Mouse (Mus musculus): ENCODE data around the gene Celsr1. TPM values are rescaled to one million over a fixed set of nuclear protein-coding genes. Genes with fewer than 3 reads are reported as not detected.

Gene Celsr1
- polyA plus RNA-seq, 1 experiment: 0.02 TPM

DNA sequence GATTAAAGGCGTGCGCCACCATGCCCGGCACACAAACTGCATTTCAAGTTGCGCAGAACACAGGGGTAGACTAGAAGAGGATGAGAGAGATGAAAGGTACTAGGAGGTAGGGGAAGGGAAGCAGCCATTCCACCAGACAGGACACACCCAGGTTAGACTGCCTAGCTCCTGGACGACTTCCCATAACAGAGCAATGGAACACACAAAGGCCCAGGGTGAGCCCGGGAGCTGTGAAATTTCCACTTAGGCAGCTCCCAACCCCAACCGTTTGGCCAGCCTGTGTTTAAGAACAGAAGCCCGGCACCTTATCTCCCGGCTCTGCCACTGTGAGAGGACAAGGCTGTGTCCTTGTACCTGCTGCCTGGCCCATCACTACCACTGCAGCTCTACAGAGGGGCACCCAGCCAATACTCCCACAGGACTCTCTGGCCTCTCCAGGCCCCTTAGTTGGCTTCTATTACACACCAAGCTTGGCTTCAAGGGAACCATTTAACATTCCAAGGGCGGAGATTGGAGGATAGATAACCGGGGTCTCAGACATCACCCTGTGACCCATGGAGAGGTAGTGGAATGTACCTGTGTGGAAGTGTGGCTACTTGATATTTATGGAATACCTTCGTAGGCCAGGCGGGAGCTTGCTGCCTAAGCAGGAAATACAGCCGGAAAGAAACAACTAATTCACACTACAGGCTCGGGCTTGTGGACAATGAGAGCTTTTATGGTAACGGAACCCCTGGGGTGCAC is 84.0 kb downstream of the Celsr1 start:
- peaks cover 64% of the 10 kb centered on the region for H3K27me3 ChIP-seq (replicated peaks)
- no peak overlapping the region for H3K4me3 ChIP-seq (replicated peaks)
- no peaks in the 10 kb centered on the region for H3K9me3 ChIP-seq
- no peak for TF ChIP-seq GATA1 (IDR thresholded peaks at IDR 0.05; ENCODE audit: borderline replicate concordance, low read length)
- no peak for TF ChIP-seq FLI1 (IDR thresholded peaks at IDR 0.05; ENCODE audit: low read length)
- peaks cover 11% of the 10 kb centered on the region; the same call in 1 of the 2 replicates for H3K4me1 ChIP-seq
- no peaks in the 10 kb centered on the region for H3K36me3 ChIP-seq (replicated peaks; ENCODE audit: low read length)

- 0 out of 2 replicates have a peak, but pooled peaks cover 7% of the 10 kb centered on the region for H3K4me1 ChIP-seq
- H3K36me3 ChIP-seq (replicated peaks; ENCODE audit: low read length): no peaks in the 10 kb centered on the region
- H3K27me3 ChIP-seq (replicated peaks): peaks cover 58% of the 10 kb centered on the region
- no peak overlapping the region for H3K4me3 ChIP-seq (replicated peaks)
- TF ChIP-seq GATA1 (IDR thresholded peaks at IDR 0.05; ENCODE audit: borderline replicate concordance, low read length) (no peak), FLI1 (IDR thresholded peaks at IDR 0.05; ENCODE audit: low read length) (no peak)
- H3K9me3 ChIP-seq: no peaks in the 10 kb centered on the region
Observed at GRCm38 (mm10) chr15:85947967-85948366, 85.6 kb downstream of the Celsr1 start.

DNA sequence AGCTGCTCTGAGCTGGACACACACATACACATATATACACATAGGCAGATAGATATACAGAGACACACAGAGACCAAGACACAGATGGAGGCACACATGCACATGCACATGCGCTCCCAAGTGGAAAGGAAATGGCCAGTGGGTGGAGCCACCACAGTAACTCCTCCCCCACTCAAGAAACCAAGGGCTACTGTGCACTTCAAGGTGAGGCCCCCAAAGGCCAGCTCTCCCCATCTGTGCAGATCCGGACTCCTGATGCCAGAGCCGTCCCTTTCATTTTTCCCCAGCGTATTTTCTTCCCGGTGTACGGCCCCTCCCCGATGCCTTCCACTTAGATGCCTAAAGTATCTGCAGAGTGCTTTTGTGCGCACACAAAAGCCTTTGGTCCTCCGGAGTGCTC is 86.0 kb downstream of the Celsr1 start:
- Histone ChIP-seq H3K4me1 (0 out of 2 replicates have a peak, but pooled peaks cover 7% of the 10 kb centered on the region), H3K4me3 (replicated peaks) (no peak overlapping the region), H3K27me3 (replicated peaks) (peaks cover 58% of the 10 kb centered on the region), H3K9me3 (no peaks in the 10 kb centered on the region), H3K36me3 (replicated peaks; ENCODE audit: low read length) (no peaks in the 10 kb centered on the region)
- no peak for TF ChIP-seq GATA1 (IDR thresholded peaks at IDR 0.05; ENCODE audit: borderline replicate concordance, low read length)
- TF ChIP-seq FLI1 (IDR thresholded peaks at IDR 0.05; ENCODE audit: low read length): no peak

GRCm38 (mm10) chr15:85935627-85936049 is 97.9 kb downstream of the Celsr1 start:
- Histone ChIP-seq H3K4me1 (peaks cover 9% of the 10 kb centered on the region), H3K36me3 (replicated peaks; ENCODE audit: low read length) (no peaks in the 10 kb centered on the region), H3K27me3 (replicated peaks) (peaks cover 56% of the 10 kb centered on the region), H3K4me3 (replicated peaks) (no peak overlapping the region), H3K9me3 (no peaks in the 10 kb centered on the region)
- TF ChIP-seq GATA1 (IDR thresholded peaks at IDR 0.05; ENCODE audit: borderline replicate concordance, low read length) (no peak), FLI1 (IDR thresholded peaks at IDR 0.05; ENCODE audit: low read length) (no peak)

DNA sequence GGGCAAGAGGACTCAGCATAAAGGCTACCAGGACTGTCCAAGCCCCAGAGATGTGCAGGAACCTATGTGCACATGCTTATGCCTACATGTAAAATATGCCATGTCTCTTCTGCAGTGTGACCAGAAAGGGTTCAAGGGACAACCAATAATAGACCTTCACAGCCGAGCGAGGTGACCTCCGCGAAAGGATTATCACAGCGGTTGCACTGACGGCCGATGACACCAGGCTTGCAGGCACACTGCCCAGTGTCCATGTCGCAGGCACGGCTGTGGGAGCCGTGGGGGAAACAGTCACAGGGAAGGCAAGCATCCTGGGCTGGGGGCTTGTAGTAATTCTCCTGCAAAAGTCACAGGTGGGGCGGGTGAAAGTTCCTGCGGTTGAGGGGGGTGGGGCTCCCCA is 105.4 kb downstream of the Celsr1 start:
- TF ChIP-seq FLI1 (IDR thresholded peaks at IDR 0.05; ENCODE audit: low read length): no peak
- TF ChIP-seq GATA1 (IDR thresholded peaks at IDR 0.05; ENCODE audit: borderline replicate concordance, low read length): no peak
- Histone ChIP-seq H3K4me1 (no peaks in the 10 kb centered on the region), H3K27me3 (replicated peaks) (peaks cover 79% of the 10 kb centered on the region), H3K36me3 (replicated peaks; ENCODE audit: low read length) (no peaks in the 10 kb centered on the region), H3K4me3 (replicated peaks) (no peak overlapping the region), H3K9me3 (no peaks in the 10 kb centered on the region)

GRCm38 (mm10) chr15:85921855-85922254 is 111.7 kb downstream of the Celsr1 start:
- Histone ChIP-seq H3K9me3 (no peaks in the 10 kb centered on the region), H3K4me3 (replicated peaks) (no peak overlapping the region), H3K36me3 (replicated peaks; ENCODE audit: low read length) (no peaks in the 10 kb centered on the region), H3K4me1 (no peaks in the 10 kb centered on the region), H3K27me3 (replicated peaks) (peaks cover 81% of the 10 kb centered on the region)
- no peak for TF ChIP-seq FLI1 (IDR thresholded peaks at IDR 0.05; ENCODE audit: low read length)
- no peak for TF ChIP-seq GATA1 (IDR thresholded peaks at IDR 0.05; ENCODE audit: borderline replicate concordance, low read length)

- Histone ChIP-seq H3K9me3 (peaks cover 11% of the 10 kb centered on the region), H3K36me3 (replicated peaks; ENCODE audit: low read length) (no peaks in the 10 kb centered on the region), H3K4me1 (no peaks in the 10 kb centered on the region), H3K27me3 (replicated peaks) (peaks cover 79% of the 10 kb centered on the region), H3K4me3 (replicated peaks) (no peak overlapping the region)
- TF ChIP-seq GATA1 (IDR thresholded peaks at IDR 0.05; ENCODE audit: borderline replicate concordance, low read length) (no peak), FLI1 (IDR thresholded peaks at IDR 0.05; ENCODE audit: low read length) (no peak)
Observed at GRCm38 (mm10) chr15:85919892-85920248, 113.7 kb downstream of the Celsr1 start.

DNA sequence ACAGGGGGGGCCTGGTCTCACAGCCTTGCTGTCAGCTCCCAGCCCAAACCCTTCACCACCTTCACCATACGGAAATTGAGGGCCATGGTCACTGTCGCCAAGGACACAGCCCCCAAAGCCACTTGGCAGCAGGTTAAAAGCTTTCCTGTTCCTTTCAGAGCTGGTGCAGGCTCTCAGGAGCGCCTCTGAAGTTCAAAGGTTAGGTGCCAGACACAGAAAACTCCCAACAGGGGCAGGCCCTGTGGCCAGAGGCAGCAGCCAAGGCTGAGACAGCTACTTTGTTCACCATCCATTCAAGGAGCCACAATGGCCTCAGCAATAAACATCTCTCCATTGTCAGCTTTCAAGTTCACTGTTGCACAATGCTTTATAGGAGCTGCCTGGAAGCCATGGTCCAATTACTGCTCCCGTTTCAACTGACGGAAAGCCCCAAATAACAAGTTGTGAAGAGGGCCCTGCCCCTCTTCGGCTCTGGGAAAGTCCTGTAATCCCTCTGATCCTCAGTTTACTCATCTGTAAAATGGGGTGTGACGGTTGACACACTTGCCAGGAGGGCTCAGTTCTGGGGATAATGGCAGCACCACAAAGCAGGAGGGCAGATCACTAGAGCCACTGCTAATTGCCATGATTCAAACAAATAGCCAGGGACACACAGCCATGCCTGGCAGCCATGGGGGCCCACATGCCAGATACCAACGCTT is 114.2 kb downstream of the Celsr1 start:
- no peak overlapping the region for H3K4me3 ChIP-seq (replicated peaks)
- no peaks in the 10 kb centered on the region for H3K36me3 ChIP-seq (replicated peaks; ENCODE audit: low read length)
- no peak for TF ChIP-seq FLI1 (IDR thresholded peaks at IDR 0.05; ENCODE audit: low read length)
- no peak for TF ChIP-seq GATA1 (IDR thresholded peaks at IDR 0.05; ENCODE audit: borderline replicate concordance, low read length)
- peaks cover 11% of the 10 kb centered on the region for H3K9me3 ChIP-seq
- H3K27me3 ChIP-seq (replicated peaks): peaks cover 77% of the 10 kb centered on the region
- H3K4me1 ChIP-seq: no peaks in the 10 kb centered on the region

GRCm38 (mm10) chr15:85913605-85914004 is 120.0 kb downstream of the Celsr1 start:
- peaks cover 27% of the 10 kb centered on the region for H3K4me1 ChIP-seq
- H3K4me3 ChIP-seq (replicated peaks): no peak overlapping the region
- peaks cover 16% of the 10 kb centered on the region for H3K9me3 ChIP-seq
- TF ChIP-seq FLI1 (IDR thresholded peaks at IDR 0.05; ENCODE audit: low read length) (no peak), GATA1 (IDR thresholded peaks at IDR 0.05; ENCODE audit: borderline replicate concordance, low read length) (no peak)
- no peaks in the 10 kb centered on the region for H3K36me3 ChIP-seq (replicated peaks; ENCODE audit: low read length)
- H3K27me3 ChIP-seq (replicated peaks): peaks cover 67% of the 10 kb centered on the region

DNA sequence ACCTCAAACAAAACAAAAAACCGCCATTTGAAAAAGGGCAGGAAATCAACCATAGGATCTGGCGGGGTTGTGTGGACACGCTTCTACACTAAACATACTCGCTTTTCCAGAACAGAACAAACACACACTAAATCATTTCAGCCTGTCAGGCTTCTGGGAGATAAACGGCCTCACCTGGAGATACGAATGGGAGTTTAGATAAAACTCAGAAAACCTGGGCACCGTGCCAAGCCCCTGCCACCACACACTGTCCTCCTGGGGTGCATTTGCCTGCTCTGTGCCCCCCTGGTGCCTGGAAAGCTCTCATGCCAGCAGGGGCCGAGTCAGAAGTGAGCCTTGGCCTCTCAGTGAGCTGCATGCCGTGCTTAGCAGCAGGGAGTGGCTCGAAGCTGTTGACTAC is 123.6 kb downstream of the Celsr1 start:
- H3K4me1 ChIP-seq: peaks cover 42% of the 10 kb centered on the region
- TF ChIP-seq GATA1 (IDR thresholded peaks at IDR 0.05; ENCODE audit: borderline replicate concordance, low read length) (no peak), FLI1 (IDR thresholded peaks at IDR 0.05; ENCODE audit: low read length) (no peak)
- H3K9me3 ChIP-seq: peaks cover 5% of the 10 kb centered on the region
- H3K4me3 ChIP-seq (replicated peaks): no peak overlapping the region
- H3K27me3 ChIP-seq (replicated peaks): peaks cover 64% of the 10 kb centered on the region
- H3K36me3 ChIP-seq (replicated peaks; ENCODE audit: low read length): no peaks in the 10 kb centered on the region
